Mouse (Mus musculus): Measurements from ENCODE around the gene Gata5.

The Gata5 gene

GRCm38 (mm10) chr2:180334551-180334986 is at the start of gene Gata5:
TSS of gene Gata5 (minus strand) at chr2:180334699.
- DNase-seq (ENCODE audit: low read depth, low spot score), result no peak

GRCm38 (mm10) chr2:180376730-180377129 is 42.2 kb upstream of the Gata5 start:
- no peak for DNase-seq (ENCODE audit: low read depth, low spot score)

GRCm38 (mm10) chr2:180373256-180373655 is 38.8 kb upstream of the Gata5 start:
- no peak for DNase-seq (ENCODE audit: low read depth, low spot score)

GRCm38 (mm10) chr2:180368359-180368758 is 33.9 kb upstream of the Gata5 start:
- DNase-seq (ENCODE audit: low read depth, low spot score), result no peak

GRCm38 (mm10) chr2:180367350-180367749 is 32.9 kb upstream of the Gata5 start:
- DNase-seq (ENCODE audit: low read depth, low spot score), result no peak

- no peak for DNase-seq (ENCODE audit: low read depth, low spot score)
These were observed 28.9 kb upstream of the Gata5 start for GRCm38 (mm10) chr2:180363434-180363720.

- DNase-seq (ENCODE audit: low read depth, low spot score), result no peak
These were observed 28.3 kb upstream of the Gata5 start for GRCm38 (mm10) chr2:180362585-180363433.

- DNase-seq (ENCODE audit: low read depth, low spot score), result no peak
These were observed 24.6 kb upstream of the Gata5 start for GRCm38 (mm10) chr2:180359062-180359461.

GRCm38 (mm10) chr2:180353338-180353737 is 18.8 kb upstream of the Gata5 start:
- peak; percentile 28 for DNase-seq (ENCODE audit: low read depth, low spot score)

- DNase-seq (ENCODE audit: low read depth, low spot score), result peak; percentile 20
These were observed 16.2 kb upstream of the Gata5 start for GRCm38 (mm10) chr2:180350700-180351099.

GRCm38 (mm10) chr2:180346820-180347497 is 12.5 kb upstream of the Gata5 start:
- DNase-seq (ENCODE audit: low read depth, low spot score), result peak; percentile 52

- DNase-seq (ENCODE audit: low read depth, low spot score), result no peak
These were observed 8.6 kb upstream of the Gata5 start for GRCm38 (mm10) chr2:180343092-180343491.

GRCm38 (mm10) chr2:180342189-180342588 is 7.7 kb upstream of the Gata5 start:
- DNase-seq (ENCODE audit: low read depth, low spot score), result no peak

- DNase-seq (ENCODE audit: low read depth, low spot score), result no peak
These were observed 6.7 kb upstream of the Gata5 start for GRCm38 (mm10) chr2:180341229-180341628.

- no peak for DNase-seq (ENCODE audit: low read depth, low spot score)
These were observed 5.4 kb upstream of the Gata5 start for GRCm38 (mm10) chr2:180339886-180340285.

GRCm38 (mm10) chr2:180333778-180334550 is 535 bp downstream of the Gata5 start:
- DNase-seq (ENCODE audit: low read depth, low spot score), result no peak

GRCm38 (mm10) chr2:180329466-180329865 is 5.0 kb downstream of the Gata5 start:
- no peak for DNase-seq (ENCODE audit: low read depth, low spot score)

- no peak for DNase-seq (ENCODE audit: low read depth, low spot score)
These were observed 11.7 kb downstream of the Gata5 start for GRCm38 (mm10) chr2:180322674-180323355.

GRCm38 (mm10) chr2:180320216-180320615 is 14.3 kb downstream of the Gata5 start:
- DNase-seq (ENCODE audit: low read depth, low spot score), result no peak

GRCm38 (mm10) chr2:180317591-180317990 is 16.9 kb downstream of the Gata5 start:
- DNase-seq (ENCODE audit: low read depth, low spot score), result no peak

- DNase-seq (ENCODE audit: low read depth, low spot score), result no peak
These were observed 20.2 kb downstream of the Gata5 start for GRCm38 (mm10) chr2:180314292-180314691.

- no peak for DNase-seq (ENCODE audit: low read depth, low spot score)
These were observed 23.4 kb downstream of the Gata5 start for GRCm38 (mm10) chr2:180311147-180311546.
